Mouse (Mus musculus) heart, postnatal 0 days (tissue): ENCODE data around the gene Slc9b2.

Experiments used
- CTCF ChIP-seq: IDR thresholded peaks from 2 replicates; pipeline ENCODE4 v1.5.1; 2016; ENCODE audit warnings: antibody characterized with exemption, control low read depth, low read depth
- EP300 ChIP-seq: IDR thresholded peaks from 2 replicates; pipeline ENCODE4 v1.6.1; 2016; ENCODE audit warnings: antibody characterized with exemption, low read depth

GRCm38 (mm10) chr3:135333763-135334162 is 26.3 kb downstream of the Slc9b2 start:
- TF ChIP-seq CTCF (no peak), EP300 (no peak)
